Mouse (Mus musculus) kidney, adult 18-20 months (tissue): Measurements from ENCODE around the gene Esrrg.

Source experiments
- DNase-seq: peaks from one replicate; pipeline ENCODE4 v3.0.0; 2021

The Esrrg gene

GRCm38 (mm10) chr1:188101832-188102231 is 493.2 kb downstream of the Esrrg start:
- no peak for DNase-seq

- DNase-seq, result no peak
Observed at GRCm38 (mm10) chr1:188103179-188103578, 494.6 kb downstream of the Esrrg start.

- no peak for DNase-seq
Observed at GRCm38 (mm10) chr1:188105516-188105915, 496.9 kb downstream of the Esrrg start.

- DNase-seq, result no peak
Observed at GRCm38 (mm10) chr1:188107946-188108345, 499.4 kb downstream of the Esrrg start.

DNA sequence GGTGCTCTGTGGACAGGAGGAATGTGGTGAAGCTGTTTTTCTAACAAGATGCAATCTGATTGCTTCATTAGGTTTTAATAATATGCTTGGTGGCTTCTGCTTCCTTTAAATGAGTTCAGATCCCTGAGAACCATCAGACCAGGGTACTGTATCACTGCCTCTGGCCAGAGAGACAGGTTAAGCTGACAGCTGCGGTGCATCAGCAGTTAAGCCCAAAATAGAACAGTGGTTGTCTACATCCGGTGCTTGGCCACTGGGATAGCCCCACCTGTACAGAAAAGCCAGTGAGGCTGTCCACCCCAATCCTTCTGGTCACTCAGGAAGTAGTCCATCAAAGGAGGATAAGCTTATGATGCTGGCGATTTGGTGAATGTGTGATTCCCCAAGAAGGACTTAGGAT is 503.0 kb downstream of the Esrrg start:
- DNase-seq, result no peak

- no peak for DNase-seq
Observed at GRCm38 (mm10) chr1:188113240-188113639, 504.6 kb downstream of the Esrrg start.

GRCm38 (mm10) chr1:188118125-188118524 is 509.5 kb downstream of the Esrrg start:
- peak; percentile 26 for DNase-seq

GRCm38 (mm10) chr1:188119806-188120205 is 511.2 kb downstream of the Esrrg start:
- no peak for DNase-seq

DNA sequence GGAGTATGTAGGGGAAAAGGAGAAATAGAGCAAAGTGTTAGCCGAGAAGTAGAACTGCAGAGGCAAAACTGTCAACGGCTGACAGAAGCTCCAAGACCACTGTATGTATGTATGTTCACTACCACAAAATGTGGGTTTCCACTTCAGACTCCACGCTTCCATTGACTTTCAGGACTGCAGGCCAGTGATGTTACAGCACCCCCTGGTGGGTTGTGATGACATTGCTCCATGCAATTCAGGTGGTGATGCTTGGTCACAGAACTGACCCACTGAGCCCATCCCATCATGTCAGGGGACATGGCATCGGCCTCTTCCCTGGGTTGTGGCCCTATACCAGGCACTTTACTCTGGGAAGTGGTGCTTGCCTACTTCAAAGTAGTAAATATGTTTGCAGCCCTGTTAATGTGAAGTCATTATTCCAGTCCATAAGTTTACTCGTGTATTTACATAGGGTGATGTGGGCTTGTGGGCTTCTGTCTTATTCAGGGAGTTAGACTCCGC is 517.0 kb downstream of the Esrrg start:
- no peak for DNase-seq

GRCm38 (mm10) chr1:188136126-188136525 is 527.5 kb downstream of the Esrrg start:
- no peak for DNase-seq

DNA sequence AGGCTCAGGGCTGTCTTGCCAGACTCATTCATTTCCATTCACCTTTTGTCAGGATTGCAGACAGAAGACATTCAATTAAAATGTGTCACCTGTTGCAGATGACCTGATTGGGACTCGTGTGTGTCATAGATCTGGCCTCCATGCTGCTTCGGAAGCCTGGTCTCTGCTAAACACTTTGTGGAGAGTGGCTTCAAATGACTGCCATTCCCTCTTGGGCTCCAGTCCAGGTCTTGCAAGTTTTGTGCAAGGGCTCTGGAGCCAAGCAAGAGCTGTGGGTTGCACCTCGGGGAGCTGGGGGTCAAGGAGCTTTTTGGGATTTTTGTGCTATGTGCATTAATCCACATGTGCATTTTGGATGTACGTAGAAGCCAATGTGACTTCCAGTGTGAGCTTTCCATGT is 530.9 kb downstream of the Esrrg start:
- peak; percentile 8 for DNase-seq

GRCm38 (mm10) chr1:188140221-188140620 is 531.6 kb downstream of the Esrrg start:
- DNase-seq, result peak; percentile 45

GRCm38 (mm10) chr1:188147381-188148156 is 539.0 kb downstream of the Esrrg start:
- no peak for DNase-seq

- DNase-seq, result no peak
Observed at GRCm38 (mm10) chr1:188151066-188151465, 542.5 kb downstream of the Esrrg start.

DNA sequence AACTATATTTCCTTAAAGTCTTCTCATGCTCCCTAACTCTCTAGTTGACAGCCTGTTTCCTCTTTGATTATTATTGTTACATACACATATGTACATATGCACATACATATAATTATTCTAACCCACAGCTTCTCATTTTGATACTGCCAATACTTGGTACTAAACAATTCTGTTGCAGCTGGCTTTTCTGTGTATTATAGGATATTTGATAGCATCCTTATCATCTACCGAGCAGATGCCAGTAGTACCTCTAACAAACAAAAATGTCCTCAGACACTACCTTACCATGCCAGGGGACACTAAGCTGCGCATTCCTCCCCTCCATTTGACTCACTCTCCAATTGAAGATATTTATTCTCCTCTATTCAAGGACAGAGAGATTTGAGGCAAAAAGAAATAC is 543.4 kb downstream of the Esrrg start:
- DNase-seq, result no peak

- DNase-seq, result no peak
Observed at GRCm38 (mm10) chr1:188153665-188154064, 545.1 kb downstream of the Esrrg start.

DNA sequence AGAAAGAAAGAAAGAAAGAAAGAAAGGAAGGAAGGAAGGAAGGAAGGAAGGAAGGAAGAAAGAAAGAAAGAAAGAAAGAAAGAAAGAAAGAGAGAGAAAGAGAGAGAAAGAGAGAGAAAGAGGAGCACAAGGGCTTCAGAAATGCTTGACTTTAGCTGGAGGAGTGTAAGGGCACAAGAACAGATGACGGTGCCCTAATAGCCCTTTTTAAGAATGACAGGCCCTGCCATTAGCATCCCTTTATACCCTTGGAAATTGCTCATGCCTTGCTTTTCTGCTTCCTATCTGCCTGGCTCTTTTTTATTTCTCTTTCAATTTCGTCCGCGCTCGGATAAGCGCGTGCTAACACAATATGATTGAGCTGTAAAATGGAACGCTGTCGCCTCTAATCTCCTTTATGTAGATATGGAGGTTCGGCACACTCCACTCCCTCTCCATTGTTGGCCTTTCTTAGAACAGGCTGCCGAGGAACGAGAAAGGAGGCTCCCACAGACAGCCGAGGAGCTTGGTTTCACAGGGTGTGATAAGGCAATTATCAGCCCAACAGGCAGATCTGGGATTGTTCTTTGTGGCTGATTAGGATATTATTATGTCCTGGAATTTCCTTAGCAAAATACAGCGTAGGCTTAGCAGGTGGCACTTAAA is 546.0 kb downstream of the Esrrg start:
- no peak for DNase-seq

DNA sequence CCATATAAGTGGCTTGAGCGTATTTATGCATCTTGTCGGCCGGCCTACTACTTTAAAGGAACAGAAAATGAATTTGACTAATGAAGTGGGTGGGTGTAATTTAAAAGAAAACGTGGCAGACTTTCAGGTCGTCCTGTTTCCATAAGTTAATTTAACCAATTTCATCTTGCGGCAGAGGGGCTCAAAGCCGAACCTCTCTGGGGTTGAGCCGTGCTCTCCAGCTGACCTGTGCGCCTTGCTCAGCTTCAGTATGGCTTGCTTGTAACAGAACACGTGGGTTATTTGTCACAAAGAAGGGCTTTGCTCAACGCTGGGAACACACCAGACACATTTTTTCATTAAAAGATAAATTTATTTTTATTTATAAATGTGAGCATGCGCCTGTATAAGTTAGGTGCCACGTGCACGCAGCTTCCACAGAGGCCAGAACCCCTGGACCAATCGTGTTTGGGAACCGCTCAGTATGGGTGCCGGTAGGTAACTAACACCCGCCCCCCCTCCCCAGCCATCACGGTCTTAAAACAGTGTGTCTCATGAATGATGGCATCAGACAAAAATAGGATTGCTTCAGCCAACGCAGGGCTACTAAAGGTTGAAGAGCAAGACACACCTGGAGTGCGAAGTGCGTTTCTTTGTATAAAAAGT is 546.7 kb downstream of the Esrrg start:
- DNase-seq, result no peak

GRCm38 (mm10) chr1:188156520-188156919 is 547.9 kb downstream of the Esrrg start:
- DNase-seq, result no peak

GRCm38 (mm10) chr1:188157237-188157955 is 548.8 kb downstream of the Esrrg start:
- DNase-seq, result no peak

DNA sequence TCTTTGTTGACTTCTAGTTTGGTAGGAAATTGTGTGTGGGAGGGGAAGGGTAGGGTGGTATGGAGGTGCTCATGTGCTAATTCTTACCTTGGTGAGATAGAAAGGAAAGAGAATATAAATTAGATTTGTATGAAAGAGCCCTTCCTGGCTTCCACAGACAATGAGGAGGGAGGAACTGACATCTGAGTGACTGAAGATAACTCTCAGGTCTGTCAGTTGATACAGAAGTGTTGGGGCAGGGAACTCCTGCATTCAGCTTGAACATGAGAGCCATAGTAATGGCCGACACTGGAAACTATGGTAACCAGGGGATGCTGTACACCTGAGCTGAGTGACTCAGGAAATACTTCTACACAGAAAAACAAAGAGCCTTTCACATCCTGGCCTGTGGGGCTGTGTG is 550.1 kb downstream of the Esrrg start:
- no peak for DNase-seq

DNA sequence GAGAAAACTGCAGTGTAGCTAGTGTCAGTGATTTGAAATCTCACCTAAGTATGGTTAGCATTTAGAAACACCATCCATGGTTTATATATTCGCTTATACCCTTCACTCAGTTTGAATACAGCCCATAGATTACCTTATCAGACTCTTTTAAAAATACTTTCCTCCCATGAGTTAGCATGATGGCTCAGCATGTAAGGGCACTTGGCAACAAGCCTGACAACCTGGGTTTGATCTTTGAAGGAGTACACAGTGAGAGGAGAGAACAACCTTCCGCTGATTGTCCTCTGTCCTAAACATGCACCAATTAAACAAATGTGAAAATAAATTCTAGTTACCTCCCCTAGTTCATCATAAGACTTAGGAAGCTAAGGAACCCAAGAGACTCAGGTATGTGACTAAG is 550.5 kb downstream of the Esrrg start:
- DNase-seq, result no peak

- no peak for DNase-seq
Observed at GRCm38 (mm10) chr1:188163058-188163457, 554.5 kb downstream of the Esrrg start.
